Mouse (Mus musculus) G1E (cell line): ENCODE measurements at regions not wholly inside any gene's neighbourhood (a gene's known extent, or its start where the extent isn't known, plus 50 kb on each side); places are given as distances from the start of the nearest gene placed in this dataset.

ENCODE experiments used
- CTCF ChIP-seq: IDR thresholded peaks from 2 replicates; pipeline ENCODE4 v1.5.1; 2012; ENCODE audit warnings: low read depth, low read length, inconsistent platforms, mixed read lengths
- GATA1 ChIP-seq: IDR thresholded peaks from 2 replicates; pipeline ENCODE4 v1.6.1; 2012; ENCODE audit warnings: borderline replicate concordance, low read length, inconsistent platforms, mixed read lengths
- TAL1 ChIP-seq: conservative IDR thresholded peaks from 2 replicates; pipeline ENCODE4 v1.6.1; 2012; ENCODE audit warnings: low read depth, low read length, inconsistent platforms, mixed read lengths

DNA sequence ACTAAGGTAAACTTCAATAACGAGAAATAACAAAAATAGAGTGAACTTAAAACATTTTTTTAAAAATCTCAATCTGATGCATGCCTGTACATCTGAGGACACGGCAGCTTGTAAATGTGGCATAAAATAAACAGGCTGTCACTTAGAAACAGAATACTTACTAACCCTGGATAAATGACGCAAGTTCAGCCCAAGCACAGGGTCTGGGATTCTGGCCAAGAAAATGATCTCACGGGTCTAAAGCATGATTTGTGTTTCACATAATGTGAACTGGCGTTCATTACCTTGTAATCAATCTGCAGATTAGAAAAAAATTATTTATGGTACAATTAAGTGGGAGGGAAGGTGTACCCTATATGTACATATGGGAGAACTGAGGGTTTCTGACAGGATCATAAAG, 512.1 kb upstream of the Vrk2 start:
- no peak for TF ChIP-seq TAL1
- TF ChIP-seq CTCF: no peak
- no peak for TF ChIP-seq GATA1
